Mouse (Mus musculus): ENCODE results near the gene Ap2a2.
"Not testable (repeated sequence)": the region's sequence is repeated elsewhere in the genome, so short reads cannot be mapped to it uniquely, and the experiment has no call there.

Gene Ap2a2

DNA sequence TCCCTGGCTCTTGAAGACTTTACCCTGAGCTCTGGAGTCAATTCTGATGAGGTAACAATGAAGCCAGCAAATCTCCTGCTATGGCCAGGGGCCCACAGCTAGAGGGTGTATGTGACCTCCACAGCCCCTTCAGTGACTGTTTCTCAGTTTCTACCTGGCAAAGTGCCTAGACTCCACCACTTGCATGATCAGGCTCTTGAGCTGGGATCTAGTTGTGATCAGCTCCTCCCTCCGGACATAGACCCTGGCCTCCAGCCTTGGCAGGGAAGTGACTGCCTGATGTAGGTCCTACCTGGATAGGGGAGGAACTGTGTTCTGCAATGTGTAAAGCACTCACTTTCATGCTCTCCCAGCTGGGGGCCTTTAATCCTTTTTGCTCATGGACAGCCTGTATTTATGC lies 98.4 kb downstream of the Ap2a2 start:
- DNase-seq (ENCODE audit: low spot score in 2 of 2) = no peak

DNA sequence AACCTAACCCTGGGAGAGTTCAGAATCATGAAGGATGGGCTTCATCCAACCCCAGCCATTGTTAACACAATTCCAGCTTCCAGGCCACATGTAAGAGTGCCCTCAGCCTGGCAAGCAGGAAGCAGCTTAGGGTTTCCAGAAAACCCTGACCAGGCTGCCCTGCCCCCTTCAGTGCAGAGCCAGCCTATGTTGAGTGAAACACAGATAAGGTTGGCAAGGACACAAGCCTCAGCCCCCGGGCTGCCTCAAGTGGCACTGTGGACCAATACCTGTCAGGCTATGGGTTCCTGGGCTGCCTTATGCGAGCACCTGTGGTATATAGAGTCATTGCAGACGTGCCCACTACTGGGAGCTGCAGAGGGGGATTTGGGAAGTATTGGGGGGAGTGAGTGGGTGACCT lies 99.5 kb downstream of the Ap2a2 start:
- DNase-seq (ENCODE audit: low spot score in 2 of 2) = no peak

DNA sequence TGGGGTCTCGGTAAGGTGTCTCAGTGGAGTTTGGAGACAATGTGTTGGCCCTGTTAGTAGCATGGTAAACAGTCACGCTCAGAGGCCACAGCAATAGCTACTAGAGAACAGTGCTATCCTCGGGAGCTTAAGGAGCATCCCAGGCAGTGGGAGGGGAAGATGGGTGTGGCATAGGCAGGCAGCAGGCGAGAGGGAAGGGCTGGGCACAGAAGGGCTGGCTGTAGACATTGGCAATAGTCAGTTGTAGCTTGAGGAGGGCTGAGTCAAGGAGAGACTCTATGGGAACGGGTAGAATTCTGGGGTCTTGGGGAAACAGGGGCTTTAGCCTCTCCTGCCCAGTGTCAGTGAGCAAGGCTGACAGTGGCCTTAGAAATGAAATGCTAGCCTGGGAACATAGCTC lies 100.2 kb downstream of the Ap2a2 start:
- DNase-seq (ENCODE audit: low spot score in 2 of 2) = peak in 1 of 2 experiments; percentile 53

DNA sequence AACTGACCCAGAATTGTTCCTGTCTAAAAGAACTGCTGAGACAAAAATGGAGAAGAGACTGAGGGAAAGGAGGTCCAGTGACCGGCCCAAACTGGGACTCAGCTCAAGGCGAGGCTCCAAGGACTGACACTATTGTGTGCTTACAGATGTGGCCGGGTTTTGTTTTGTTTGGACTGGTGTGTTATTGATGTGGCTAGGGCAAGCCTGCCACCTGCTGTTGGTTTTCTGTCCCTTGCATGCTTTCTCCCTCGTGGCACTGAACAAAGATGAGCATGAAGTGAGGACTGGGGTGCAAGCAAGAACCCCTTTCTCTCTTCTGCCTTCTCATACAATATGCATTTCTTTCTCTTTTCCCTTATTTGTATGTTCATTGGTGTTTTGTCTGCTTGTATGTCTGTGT lies 104.2 kb downstream of the Ap2a2 start:
- peak in 1 of 2 experiments; percentile 56 for DNase-seq (ENCODE audit: low spot score in 2 of 2)

DNA sequence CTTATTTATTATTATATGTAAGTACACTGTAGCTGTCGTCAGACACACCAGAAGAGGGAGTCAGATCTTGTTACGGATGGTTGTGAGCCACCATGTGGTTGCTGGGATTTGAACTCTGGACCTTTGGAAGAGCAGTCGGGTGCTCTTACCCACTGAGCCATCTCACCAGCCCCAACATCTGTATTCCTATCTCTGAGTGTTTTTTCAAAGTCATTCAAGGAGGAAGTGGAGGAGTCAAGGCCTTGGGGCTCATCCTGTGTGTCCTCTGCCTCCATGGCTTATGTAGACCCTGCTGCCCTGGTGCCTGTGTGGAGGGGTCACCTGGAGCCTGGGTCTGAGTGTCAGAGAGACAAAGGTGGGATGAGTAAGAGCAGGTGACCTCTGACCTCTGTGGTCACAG lies 107.1 kb downstream of the Ap2a2 start:
- DNase-seq (ENCODE audit: low spot score in 2 of 2) = not testable (repeated sequence)

DNA sequence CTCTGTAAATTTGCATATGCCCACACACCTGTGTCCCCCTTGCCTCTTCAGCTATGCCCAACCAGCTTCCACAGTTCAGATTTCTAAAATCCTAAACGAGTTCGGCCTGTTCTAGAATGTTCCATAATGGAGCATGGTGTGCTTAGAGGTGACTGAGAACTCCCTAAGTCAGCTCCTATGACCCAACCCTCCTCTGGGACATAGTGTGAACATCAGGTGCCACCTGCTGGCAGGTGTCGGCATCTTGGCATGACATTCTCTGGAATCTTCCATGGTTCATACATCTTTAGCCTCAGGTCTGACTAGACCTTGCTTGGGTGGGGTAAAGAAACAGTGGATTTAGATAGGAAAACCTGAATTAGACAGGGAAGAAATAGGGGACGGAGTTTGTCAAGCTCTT lies 109.0 kb downstream of the Ap2a2 start:
- DNase-seq (ENCODE audit: low spot score in 2 of 2) = peak; percentile 72 to 84

DNA sequence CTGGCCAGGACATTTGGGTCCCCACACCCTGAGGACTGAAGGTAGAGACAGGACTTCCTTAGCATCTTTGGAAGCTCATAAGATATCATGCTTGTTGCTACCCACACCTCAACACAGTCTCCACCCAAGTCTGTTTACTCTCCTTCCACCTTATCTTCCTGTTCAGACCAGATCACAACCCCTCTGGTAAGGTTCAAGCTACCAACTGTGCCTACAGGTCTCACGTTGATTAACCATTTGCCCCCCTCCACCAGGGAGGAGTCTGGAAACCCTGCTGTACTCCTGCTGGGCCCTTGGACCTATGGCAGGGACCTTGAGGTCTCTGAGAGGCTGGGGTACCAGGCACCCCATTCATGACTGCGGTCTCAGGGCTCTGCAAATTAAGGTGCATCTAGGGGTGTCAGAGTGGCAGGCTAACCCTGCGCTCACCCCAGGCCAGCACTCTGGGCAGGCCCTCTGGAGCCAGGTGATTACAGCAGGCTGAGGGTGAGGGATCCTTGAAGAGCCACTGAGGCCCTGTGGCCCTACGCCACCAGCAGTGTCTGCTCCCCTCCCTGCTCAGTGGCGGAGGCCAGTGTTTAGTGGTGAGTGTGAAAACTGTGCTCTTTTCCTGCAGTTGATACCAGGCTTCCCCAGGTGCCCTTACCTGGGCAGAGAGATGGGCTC lies 109.8 kb downstream of the Ap2a2 start:
- peak in 1 of 2 experiments; percentile 39 for DNase-seq (ENCODE audit: low spot score in 2 of 2)

DNA sequence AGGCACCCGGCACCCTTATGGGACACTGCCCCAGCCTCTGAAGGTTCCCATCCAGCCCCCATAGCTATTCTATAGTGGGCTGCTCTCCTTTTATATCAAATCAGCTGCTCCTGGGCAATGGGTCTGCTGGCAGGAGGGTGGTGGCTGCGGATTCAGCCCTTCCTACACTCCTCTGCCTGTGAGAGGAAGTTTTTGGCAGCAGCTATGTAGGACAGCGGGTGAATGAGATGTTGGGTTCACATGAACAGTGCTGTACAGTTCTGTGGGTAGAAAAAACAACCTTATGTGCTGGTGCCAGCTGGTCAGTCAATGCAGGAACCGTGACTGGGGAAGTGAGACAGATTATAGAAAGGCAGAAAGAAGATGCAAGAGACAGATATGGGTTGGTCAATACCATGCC lies 116.9 kb downstream of the Ap2a2 start:
- DNase-seq (ENCODE audit: low spot score in 2 of 2) = no peak

Data from spleen, postnatal 4 days (tissue).